Mouse (Mus musculus): ENCODE data around the gene Ubqln4.

Ubqln4 gene

DNA sequence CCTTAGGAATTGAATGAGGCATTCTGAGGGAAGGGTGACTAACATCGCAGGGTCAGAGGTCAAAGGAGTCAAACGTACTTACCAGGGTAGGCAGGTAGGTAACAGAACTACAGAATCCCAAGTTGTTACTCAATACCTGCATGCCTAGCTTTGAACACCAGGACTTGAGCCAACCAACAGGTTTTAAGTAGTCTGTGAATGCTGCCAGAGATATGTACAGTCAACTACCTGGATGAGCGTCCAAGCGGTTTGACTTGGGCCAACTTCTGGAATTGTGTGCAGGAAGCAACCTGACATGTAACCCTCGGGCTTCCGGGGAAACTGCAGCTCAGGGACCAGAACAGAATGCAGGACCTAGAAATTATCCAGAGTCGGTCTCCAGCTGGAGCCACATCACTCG is 30.5 kb upstream of the Ubqln4 start:
- in situ Hi-C loops (cut with MboI; ENCODE audit: low sequenced_read_pairs): loop anchor here (5.0 kb wide), 1 partner anchor 36 kb away; no protein-coding TSS in a partner anchor

DNA sequence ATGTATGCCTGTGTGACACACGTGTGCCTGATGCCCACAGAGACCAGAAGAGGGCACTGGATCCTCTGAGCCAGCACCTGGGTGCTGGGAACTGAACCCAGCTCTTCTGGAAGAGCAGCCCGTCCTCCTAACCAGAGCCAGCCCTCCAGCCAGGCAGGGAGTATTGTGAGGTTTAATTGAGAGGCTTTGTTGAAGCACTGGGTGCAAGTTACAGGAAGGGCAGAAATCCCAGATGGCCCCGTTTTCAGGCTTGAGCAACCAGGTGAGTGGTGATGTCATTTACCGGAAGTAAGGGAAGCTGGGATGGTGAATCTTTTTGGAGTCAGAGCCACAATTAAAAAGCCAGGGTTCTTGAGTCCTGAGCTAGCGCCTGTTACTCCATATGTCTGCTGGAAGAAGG is 28.5 kb upstream of the Ubqln4 start:
- in situ Hi-C loops (cut with MboI; ENCODE audit: low sequenced_read_pairs): no loop called here

DNA sequence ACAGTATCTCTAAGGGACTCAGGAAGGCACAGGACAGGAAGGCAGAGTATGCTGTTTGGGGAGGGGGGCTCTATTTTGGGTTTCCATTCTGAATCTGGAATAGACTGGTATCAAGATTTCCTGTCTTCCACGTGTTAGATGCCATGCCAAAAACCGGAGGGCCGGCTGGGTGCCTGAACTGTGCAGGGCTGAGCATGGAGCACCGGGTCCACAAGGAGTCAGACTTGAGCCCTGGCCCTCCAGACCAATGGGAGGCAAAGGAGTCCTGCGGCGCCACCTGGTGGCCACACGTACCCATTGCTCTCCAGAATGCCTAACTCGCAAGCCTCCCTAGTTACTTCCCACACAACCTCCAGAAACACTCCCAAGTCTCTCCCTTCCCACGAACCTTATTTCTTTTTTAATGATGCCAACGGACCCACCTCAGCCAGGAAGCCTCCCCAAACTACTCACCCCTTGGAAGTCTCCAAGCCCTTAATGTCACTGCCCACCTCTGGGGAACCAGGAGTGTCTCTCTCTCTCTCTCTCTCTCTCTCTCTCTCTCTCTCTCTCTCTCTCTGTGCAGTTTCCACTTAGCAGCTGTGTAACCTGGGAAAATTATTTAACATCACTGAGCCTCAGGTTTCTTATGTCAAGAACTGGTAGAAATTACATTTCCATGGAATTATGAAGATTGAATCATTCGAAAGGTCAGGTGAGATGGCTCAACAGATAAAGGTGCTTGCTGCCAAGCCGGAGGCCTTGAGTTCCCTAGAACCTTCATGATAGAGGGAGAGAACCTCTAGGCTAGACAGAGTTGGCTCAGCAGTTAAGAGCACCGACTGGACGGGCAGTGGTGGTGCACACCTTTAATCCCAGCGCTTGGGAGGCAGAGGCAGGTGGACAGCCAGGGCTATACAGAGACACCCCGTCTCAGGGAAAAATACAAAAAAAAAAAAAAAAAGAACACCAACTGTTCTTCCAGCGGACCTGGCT is 27.1 kb upstream of the Ubqln4 start:
- in situ Hi-C loops (cut with MboI; ENCODE audit: low sequenced_read_pairs): no loop called here

DNA sequence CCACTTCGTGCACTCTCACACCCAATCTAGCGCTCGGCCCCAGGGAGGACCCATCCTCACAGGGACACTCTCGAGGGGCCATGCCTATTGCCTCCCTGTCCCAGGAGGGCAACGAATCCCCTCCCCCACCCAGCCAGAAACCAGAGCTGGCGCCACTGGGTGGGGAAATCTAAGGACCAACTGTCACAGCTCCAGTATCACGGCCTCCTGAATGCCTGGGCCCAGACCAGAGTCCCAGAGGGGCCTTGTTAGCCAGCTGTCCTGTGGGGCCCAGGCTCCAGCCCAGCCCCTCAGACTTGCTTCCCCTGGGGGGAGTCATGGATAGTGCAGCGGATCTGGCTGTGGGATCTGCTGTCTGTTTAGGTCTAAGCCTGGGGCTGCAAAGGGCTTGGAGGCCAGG is 26.0 kb upstream of the Ubqln4 start:
- in situ Hi-C loops (cut with MboI; ENCODE audit: low sequenced_read_pairs): no loop called here

DNA sequence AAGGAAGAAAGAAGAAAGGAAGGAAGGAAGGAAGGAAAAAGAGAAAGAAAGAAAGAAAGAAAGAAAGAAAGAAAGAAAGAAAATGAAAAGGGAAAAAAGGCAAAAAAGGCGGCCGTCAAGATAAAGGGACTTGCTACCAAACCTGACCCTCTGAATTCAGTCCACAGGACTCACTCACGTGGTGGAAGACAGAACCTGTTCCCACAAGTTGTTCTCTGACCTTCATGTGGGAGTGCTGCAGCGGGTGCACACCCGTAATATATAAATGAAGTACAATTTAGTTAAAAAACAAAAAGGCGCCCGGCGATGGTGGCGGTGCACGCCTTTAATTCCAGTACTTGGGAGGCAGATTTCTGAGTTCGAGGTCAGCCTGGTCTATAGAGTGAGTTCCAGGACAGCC is 24.9 kb upstream of the Ubqln4 start:
- in situ Hi-C loops (cut with MboI; ENCODE audit: low sequenced_read_pairs): no loop called here

DNA sequence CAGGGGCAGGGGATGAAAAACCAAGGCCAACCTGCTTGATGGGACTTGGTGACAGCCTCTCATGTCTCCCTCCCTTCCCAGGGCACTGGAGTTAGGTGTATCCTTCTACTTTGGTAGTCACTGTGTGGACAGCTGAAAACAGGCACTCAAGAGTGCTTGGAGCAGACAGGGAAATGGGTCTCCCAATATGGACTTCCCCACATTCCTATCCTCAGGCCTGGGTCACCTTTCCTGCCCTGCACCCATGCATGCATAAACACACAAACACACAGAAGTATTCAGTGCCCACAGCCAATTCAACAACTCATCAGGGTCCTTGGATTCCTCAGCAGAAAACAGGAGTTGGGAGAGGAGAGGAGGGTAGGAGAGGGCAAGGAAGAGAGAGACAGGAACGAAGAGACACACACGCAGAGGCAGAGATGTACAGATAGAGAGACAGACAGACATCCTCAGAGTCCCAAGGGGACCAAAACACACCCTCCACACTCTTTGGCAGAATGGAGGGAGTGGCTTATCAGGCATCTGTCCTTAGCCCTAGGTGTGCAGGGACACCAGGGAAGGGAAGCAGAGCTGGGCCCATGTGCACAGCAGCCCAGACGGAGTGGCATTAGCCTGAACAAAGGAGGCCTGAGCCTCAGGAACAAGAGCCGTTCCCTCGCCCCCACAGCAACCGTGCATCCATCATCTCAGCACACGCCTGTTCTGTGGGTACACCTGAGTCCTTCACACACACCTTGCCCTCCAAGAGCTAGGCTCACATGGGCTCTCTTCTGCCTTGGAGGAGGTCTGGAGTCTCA is 24.2 kb upstream of the Ubqln4 start:
- in situ Hi-C loops (cut with MboI; ENCODE audit: low sequenced_read_pairs): no loop called here

DNA sequence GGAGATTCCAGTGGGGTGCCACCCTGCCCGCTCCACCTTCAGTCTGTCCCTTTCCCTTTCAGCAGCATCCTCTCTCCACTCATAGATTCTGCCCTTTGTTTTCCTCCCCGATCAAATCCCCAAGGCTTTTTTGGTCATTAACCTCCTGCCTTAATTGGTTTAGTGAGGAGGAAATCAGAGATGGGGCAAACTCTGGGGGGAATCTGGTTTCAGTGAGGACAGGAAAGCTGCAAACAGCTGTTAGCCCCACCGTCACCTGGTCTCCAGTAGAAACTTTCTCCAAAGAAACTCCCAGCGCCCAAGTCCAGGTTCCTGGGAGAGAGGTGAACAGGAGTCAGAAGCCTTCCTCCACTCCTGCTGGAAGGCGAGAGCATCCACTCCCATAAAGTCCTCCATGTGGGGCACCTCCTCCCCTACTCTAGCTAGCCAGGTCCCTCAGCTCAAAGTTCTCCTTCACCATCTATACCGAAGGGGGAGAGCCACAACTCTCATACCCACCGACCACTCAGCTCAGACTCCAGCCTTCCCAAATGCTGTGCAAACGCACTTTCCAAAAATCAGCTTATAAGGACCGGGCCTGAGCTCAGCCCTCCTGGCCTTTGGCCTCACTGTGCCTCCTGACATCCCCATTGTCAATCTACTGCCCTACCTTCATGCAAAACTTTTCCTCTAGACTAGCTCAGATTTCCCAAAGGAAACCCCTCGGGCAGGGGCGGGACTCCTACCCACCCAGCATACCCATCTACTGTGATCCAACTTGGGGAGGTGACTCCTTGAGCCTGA is 23.3 kb upstream of the Ubqln4 start:
- in situ Hi-C loops (cut with MboI; ENCODE audit: low sequenced_read_pairs): no loop called here

DNA sequence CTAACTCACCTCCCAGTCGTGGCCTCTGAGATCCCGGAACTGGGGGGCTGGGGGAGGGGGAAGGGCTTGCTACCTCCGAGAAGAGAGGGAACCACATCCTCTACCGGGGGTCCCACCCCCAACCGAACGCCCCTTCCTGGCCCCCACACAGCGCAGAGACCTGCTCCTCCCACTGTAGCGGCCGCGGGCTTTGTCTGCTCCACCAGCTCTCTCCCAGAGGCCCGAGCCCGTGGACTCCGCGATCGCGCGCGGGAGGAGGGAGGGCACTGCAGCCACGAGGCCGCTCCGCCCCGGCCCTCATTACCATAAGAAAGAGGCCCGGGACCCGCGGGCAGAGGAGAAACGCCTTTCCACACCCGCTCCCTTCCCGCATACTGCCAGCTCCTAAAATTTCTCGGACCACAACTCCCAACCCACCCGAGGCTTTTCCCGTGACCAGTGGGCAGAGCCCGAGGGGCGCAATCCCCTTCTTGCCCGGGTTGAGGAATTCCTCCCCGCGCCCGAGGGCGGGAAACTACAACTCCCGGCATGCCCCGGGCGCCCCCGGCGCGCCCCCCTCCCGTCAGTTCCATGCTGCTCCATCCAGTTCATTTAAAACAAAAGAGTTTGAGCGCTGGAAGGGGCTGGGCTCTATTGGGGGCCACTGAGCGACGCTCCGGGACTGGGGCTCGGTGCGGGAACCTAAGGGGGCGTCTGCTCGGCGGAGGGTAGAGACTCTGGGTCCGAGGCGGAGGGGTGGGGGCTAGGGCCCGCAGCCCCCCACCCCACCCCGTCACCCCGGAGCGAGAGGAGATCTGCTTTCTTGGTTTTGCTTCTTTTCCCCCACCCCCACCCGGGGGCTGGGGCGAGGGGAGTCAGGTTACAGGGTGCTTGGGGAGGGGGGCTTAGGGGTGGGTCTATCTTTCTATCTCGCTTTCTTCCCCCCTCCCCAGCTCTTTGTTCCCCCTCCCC is 21.9 kb upstream of the Ubqln4 start:
- in situ Hi-C loops (cut with MboI; ENCODE audit: low sequenced_read_pairs): no loop called here

DNA sequence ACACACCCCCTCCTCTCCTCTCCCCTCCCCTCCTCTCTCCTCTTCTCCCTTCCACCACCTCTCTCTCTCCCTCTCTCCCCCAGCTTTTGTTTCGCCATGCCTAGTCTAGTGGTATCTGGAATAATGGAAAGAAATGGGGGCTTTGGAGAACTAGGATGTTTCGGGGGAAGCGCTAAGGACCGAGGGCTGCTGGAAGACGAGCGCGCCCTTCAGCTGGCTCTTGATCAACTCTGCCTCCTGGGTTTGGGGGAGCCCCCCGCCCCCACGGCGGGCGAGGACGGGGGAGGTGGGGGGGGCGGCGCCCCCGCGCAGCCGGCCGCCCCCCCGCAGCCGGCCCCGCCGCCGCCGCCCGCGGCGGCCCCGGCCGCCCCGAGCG is 21.3 kb upstream of the Ubqln4 start, which contains the start of gene Mex3a:
Gene Mex3a, plus strand, starts transcription at position 97 of the 376 bp plus-strand sequence.
- in situ Hi-C loops (cut with MboI; ENCODE audit: low sequenced_read_pairs): no loop called here

DNA sequence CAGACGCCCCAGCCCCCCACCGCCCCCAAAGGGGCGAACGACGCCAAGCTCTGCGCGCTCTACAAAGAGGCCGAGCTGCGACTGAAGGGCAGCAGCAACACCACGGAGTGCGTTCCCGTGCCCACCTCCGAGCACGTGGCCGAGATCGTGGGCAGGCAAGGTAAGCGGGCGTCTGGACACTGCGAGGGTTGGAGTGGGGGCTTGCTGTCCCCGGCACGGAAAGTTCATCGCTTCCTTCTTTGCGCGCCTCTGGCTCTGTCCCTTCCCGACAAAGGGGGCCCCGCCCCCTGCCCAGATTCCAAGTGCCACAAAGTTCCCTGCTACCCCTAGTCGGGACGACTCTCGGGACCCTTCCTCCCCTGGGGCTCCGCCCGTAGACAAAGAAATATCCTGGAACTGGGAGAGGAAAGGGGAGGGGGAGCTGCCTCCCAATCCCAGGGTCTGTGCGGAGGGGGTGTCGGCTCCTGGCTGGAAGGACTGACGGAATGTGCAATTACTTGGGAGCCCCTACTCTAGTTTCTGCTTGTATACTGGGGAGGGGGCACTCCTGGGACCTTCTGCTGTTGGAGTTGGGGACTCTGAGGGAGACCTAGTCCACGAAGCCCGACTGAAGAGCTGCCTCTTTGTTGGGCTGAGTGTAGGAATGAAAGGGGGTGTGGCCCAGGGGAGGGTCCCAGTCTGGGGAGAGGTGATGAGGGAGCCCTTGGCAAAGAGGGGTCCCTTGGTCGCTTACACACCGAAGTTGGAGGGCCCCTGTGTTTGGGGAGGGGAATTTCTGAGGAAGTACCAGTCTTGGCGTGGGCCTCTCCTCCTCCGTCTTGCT is 20.7 kb upstream of the Ubqln4 start:
- in situ Hi-C loops (cut with MboI; ENCODE audit: low sequenced_read_pairs): no loop called here

DNA sequence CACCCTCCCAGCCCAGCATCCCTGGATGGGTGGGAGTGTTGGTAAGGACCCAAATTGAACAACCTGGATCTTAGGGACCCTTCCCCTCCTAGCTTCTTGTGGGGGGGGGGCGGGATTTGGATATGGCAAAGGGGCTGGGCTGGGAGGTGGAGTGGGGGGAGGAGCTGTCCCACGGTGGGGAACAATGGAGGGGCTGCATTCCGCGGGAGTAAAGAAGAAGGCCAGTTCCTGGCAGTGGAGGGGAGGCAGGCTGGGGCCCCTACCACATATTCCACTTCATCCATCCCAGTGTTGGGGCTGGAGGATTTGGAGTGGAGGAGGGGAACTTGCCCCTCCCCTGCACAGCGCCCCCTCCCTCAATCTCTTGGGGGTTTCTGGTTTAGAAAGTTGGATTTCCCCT is 19.9 kb upstream of the Ubqln4 start:
- in situ Hi-C loops (cut with MboI; ENCODE audit: low sequenced_read_pairs): no loop called here

DNA sequence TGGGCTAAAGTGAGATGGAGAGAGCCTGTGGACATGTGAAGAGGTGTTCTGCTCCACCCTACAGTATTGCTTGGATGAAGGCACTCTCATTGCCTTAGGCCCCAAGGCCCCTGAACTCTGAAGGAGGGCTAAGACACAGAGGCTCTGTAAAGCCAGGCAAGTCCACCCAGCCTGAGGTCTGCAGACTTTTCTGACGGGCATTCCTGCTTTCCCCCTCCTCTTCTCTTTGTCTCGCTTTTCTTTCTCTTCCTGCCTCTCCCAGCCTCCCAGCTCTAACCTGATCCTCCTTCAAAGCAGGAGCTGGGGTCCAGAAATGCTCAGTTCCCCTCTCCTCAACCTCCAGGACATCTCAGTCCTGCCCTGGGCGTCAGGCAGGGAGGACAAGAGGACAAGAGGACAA is 18.6 kb upstream of the Ubqln4 start:
- in situ Hi-C loops (cut with MboI; ENCODE audit: low sequenced_read_pairs): no loop called here

DNA sequence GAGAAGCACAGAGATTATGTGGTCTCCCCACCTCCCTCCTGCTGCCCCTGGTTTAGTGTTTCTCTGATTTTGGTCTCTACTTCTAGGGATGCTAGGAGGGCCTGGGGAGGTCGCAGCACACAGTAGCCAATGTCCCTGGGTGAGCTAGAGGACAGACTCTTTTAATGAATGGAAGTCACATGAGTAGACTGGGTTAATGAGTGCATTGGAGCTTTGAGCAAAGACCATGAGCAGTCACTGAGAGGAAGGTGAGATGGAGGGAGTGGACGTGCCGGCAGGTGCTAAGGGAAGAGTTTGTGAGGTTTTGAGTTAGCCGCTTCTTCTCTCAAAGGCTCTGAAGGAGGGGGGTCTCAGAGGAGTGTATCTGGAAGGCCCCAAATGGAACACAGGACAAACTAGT is 18.0 kb upstream of the Ubqln4 start:
- in situ Hi-C loops (cut with MboI; ENCODE audit: low sequenced_read_pairs): no loop called here

DNA sequence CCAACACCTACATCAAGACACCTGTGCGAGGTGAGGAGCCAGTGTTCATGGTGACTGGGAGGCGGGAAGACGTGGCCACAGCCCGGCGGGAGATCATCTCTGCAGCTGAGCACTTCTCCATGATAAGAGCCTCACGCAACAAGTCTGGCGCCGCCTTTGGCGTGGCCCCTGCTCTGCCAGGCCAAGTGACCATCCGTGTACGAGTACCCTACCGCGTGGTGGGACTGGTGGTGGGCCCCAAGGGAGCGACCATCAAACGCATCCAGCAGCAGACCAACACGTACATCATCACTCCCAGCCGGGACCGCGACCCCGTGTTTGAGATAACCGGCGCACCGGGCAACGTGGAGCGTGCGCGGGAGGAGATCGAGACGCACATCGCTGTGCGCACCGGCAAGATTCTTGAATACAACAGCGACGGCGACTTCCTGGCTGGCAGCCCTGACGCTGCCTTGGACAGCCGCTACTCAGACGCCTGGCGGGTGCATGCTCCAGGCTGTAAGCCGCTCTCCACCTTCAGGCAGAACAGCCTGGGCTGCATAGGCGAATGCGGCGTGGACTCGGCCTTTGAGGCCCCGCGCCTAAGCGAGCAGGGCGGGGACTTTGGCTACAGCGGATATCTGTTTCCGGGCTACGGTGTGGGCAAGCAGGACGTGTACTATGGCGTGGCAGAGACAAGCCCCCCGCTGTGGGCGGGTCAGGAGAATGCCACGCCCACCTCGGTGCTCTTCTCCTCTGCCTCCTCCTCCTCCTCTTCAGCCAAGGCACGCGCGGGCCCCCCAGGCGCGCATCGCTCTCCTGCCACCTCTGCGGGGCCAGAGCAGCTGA is 17.2 kb upstream of the Ubqln4 start:
- in situ Hi-C loops (cut with MboI; ENCODE audit: low sequenced_read_pairs): no loop called here

DNA sequence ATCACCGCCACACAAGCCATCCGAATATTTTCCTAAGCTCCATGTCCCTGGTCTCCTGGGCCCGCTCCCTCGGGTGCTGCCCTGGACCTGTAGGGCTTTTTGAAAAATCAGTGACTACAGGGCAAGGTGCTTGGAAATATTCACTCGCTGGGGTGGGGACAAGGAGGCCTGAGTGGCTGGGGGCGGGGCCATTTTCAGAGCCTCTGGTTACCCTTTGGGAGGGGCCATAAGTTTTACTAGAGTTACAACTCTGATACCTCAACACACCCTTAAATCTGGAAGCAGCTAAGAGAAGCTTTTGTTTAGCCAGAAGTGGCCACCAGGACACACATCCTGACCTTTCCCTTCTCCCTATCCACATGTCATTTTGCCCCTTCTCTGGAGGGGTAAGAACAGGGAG is 16.4 kb upstream of the Ubqln4 start:
- in situ Hi-C loops (cut with MboI; ENCODE audit: low sequenced_read_pairs): no loop called here

DNA sequence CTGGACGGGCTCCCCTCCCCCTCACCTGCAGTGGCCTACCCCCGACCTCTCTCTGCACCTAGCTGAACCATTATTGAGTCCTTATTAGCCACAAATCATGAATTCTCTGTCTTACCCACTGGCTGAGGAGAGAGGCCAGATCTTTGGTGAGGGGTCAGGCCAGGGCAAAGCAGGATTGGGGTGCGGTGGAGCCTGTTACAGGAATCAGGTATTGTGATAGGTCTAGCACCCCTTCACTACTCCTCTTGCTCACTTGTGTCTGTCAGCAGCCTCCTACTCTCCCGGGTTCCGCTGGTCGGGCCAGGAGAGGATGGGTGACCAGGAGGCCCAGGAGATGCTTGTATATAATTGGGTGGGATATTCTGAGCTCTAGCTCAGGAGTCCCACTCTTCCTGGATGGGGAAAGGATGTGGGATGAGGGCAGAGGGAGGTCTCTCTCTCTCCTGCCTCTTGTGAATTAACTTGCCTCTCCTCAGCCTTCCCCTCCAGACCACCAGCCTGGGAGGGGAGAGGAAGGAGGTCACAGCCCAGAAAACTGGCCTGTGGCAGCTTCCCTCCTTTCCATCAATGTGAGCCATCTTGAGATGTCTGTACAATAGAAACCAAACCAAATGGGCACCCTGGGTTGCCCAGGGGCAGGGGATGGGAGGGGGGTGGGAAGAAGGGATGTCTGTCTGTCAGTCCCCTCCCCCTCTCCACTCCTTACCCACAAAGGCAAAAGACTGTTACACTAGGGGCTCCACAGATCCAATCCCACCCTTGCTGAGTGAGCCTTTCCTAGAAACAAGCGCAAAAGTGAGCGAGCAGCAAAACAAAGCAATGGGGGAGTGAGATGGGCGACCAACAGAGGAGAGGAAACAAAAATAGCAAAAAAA is 15.1 kb upstream of the Ubqln4 start:
- in situ Hi-C loops (cut with MboI; ENCODE audit: low sequenced_read_pairs): no loop called here

DNA sequence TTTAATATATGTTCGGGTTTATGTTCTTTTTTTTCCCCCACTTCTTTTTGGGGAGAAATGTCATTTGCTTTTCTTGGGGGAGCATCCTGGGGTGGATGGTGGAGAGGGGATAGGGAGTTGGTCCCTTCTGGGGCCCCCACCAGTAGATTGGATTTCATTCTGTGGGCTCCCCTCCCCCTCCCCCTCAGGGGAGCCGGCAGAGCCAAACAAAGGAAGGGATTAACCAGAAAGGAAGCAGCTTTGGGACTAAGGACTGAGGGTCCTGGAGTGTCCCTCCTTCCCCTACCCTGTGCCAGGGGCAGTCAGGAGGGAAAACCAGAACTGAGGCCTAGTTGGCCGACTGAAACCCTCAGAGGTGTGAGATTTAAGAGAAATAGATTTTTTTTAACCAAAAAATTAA is 14.2 kb upstream of the Ubqln4 start:
- in situ Hi-C loops (cut with MboI; ENCODE audit: low sequenced_read_pairs): no loop called here

Measured in CH12F3 (cell line).